Comparison of ENCODE assay signal across 9 mouse cellular contexts in the genomic region with DNA sequence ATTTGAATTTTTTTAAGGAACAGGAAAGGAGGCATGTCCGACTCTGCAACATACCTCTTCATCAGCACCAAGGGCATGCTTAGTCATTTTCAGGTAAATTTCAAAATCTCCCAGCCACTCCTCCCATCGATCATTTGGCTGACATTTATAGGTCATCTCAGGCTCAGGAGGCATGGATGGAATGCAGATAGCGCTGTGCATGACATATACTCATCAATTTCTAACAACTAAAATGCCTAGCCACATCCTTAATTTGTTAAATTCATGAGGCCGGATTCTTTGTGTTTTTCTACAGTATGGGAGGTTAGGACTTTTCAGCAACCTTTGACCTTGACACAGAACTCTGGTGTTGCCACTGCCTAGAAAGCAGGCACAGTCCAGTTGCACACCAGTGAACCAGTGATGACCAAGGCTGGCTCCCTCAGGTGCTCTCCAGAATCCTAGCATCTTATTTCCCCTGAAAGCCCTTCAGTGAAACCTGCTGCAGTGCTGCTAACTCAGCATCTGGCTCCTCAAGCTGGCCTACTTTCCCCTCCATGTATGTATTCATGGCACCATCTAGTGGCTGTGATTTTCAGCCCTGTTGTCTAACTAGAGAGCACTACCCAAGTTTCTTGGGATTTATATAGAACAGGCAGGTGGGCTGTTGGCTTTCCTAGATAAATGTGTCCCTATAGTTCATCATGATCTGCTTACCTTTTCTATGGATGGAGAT. TPM values are rescaled to one million over a fixed set of nuclear protein-coding genes. Genes with fewer than 3 reads are reported as not detected.
DNase-seq lines count a peak whose midpoint lies in the region; ATAC-seq and TF ChIP-seq lines count a peak whose summit lies in the region.
"Had no signal": no experiment of that assay in that cellular context is flagged by ENCODE, and none has a peak within 500 bp of the region (broad histone marks: within the 10 kb centered on the region; RNA-seq: fewer than 3 reads in every experiment).

No protein-coding gene starts in this region.

- H3K36me3 ChIP-seq in ES-Bruce4 (ENCODE audit: control insufficient read depth, insufficient read depth, low read length, poor library complexity, severe bottlenecking), result no peaks in the 10 kb centered on the region
- no peaks in the 10 kb centered on the region for H3K36me3 ChIP-seq in hindbrain, embryonic 10.5 days
- no peaks in the 10 kb centered on the region for H3K36me3 ChIP-seq in neural tube, embryonic 12.5 days
- H3K36me3 ChIP-seq: embryonic facial prominence, embryonic 15.5 days had no signal

- H3K4me2 ChIP-seq in neural tube, embryonic 12.5 days (replicated peaks), result no peak overlapping the region
- H3K4me2 ChIP-seq: embryonic facial prominence, embryonic 15.5 days had no signal

- WGBS in hindbrain, embryonic 10.5 days, result 85% methylated on average over 4 of the region's 4 CpGs
- 81% methylated on average over 4 of the region's 4 CpGs for WGBS in neural tube, embryonic 12.5 days

- H3K4me3 ChIP-seq in ES-Bruce4 (ENCODE audit: low read depth, low read length), result no peak overlapping the region
- H3K4me3 ChIP-seq in hindbrain, embryonic 10.5 days, result no peak overlapping the region
- H3K4me3 ChIP-seq in neural tube, embryonic 12.5 days, result no peak overlapping the region
- H3K4me3 ChIP-seq: embryonic facial prominence, embryonic 15.5 days had no signal

- DNase-seq in R1 (ENCODE audit: low read depth, low spot score), result peak; percentile 29
- DNase-seq in cerebellum, postnatal 4 days (ENCODE audit: low spot score in 2 of 2), result peak; percentile 25 to 46
- peak; percentile 18 for DNase-seq in hindbrain, embryonic 10.5 days (ENCODE audit: low spot score)
- peak; percentile 55 to 75 for DNase-seq in layer of hippocampus, postnatal 14 days (ENCODE audit: low spot score in 2 of 2)
- DNase-seq in ovary, postnatal 36 days (ENCODE audit: low spot score), result no peak

- no peak for TF ChIP-seq POLR2A in ES-Bruce4 (IDR thresholded peaks at IDR 0.05; ENCODE audit: insufficient read depth, low read length)

- peak; percentile 22 for TF ChIP-seq CTCF in ES-Bruce4 (IDR thresholded peaks at IDR 0.05; ENCODE audit: low read depth, low read length)

- ATAC-seq in neural tube, embryonic 12.5 days (ENCODE audit: low FRiP score, low read depth), result peak; percentile 82

- no peaks in the 10 kb centered on the region; the same call in 1 of the 2 replicates for H3K27me3 ChIP-seq in ES-Bruce4 (ENCODE audit: control insufficient read depth, insufficient read depth, low read length, poor library complexity, severe bottlenecking)
- H3K27me3 ChIP-seq in hindbrain, embryonic 10.5 days (ENCODE audit: insufficient read depth, poor library complexity, severe bottlenecking), result no peaks in the 10 kb centered on the region
- H3K27me3 ChIP-seq in neural tube, embryonic 12.5 days (replicated peaks), result no peaks in the 10 kb centered on the region
- H3K27me3 ChIP-seq: embryonic facial prominence, embryonic 15.5 days had no signal

- no peak overlapping the region for H3K9ac ChIP-seq in ES-Bruce4 (ENCODE audit: low read depth, poor library complexity, severe bottlenecking)
- no peak overlapping the region for H3K9ac ChIP-seq in neural tube, embryonic 12.5 days
- H3K9ac ChIP-seq: embryonic facial prominence, embryonic 15.5 days had no signal

- no peaks in the 10 kb centered on the region for H3K4me1 ChIP-seq in ES-Bruce4 (ENCODE audit: control insufficient read depth, insufficient read depth, low read length)
- no peaks in the 10 kb centered on the region for H3K4me1 ChIP-seq in hindbrain, embryonic 10.5 days (replicated peaks)
- no peaks in the 10 kb centered on the region for H3K4me1 ChIP-seq in neural tube, embryonic 12.5 days
- H3K4me1 ChIP-seq: embryonic facial prominence, embryonic 15.5 days had no signal

- no peaks in the 10 kb centered on the region for H3K9me3 ChIP-seq in ES-Bruce4 (replicated peaks; ENCODE audit: control insufficient read depth, insufficient read depth, low read length, poor library complexity, severe bottlenecking)
- H3K9me3 ChIP-seq in hindbrain, embryonic 10.5 days, result no peaks in the 10 kb centered on the region
- no peaks in the 10 kb centered on the region for H3K9me3 ChIP-seq in neural tube, embryonic 12.5 days
- H3K9me3 ChIP-seq: embryonic facial prominence, embryonic 15.5 days had no signal

- no peak overlapping the region for H3K27ac ChIP-seq in ES-Bruce4 (ENCODE audit: insufficient read depth, low read length)
- no peak overlapping the region for H3K27ac ChIP-seq in hindbrain, embryonic 10.5 days
- H3K27ac ChIP-seq in neural tube, embryonic 12.5 days, result no peak overlapping the region
- H3K27ac ChIP-seq: embryonic facial prominence, embryonic 15.5 days; macrophage had no signal

- TF ChIP-seq EP300 in ES-Bruce4 (IDR thresholded peaks at IDR 0.05; ENCODE audit: insufficient read depth, low read depth, low read length), result no peak

RNA-seq across cellular contexts. Expression of gene Gabra5, which starts 35.9 kb away (rescaled TPM):
- polyA plus RNA-seq in ES-Bruce4 (2011; ENCODE audit: insufficient read depth, insufficient read length, low read depth, missing spikeins), result 0.30 TPM in 1 of 2 replicates, not detected in the other
- 0.27 and 0.46 TPM in 2 replicates for polyA plus RNA-seq in hindbrain, embryonic 10.5 days (2016; fragmentation: Nextera tagmentation; extraction: Ambion mirVana)
- total RNA-seq in layer of hippocampus, postnatal 14 days (2021), result 100 to 1,000 TPM; 214 to 219 TPM
- 2.1 and 3.3 TPM in 2 replicates for polyA plus RNA-seq in neural tube, embryonic 12.5 days (2016; fragmentation: Nextera tagmentation; extraction: Ambion mirVana)
- polyA plus RNA-seq: macrophage had no signal

RNA-seq across cellular contexts. Expression of gene Gabrb3, which starts 54.5 kb away (rescaled TPM):
- 8.5 and 12.4 TPM in 2 replicates for polyA plus RNA-seq in ES-Bruce4 (2011; ENCODE audit: insufficient read depth, insufficient read length, low read depth, missing spikeins)
- polyA plus RNA-seq in hindbrain, embryonic 10.5 days (2016; fragmentation: Nextera tagmentation; extraction: Ambion mirVana), result 5.1 and 7.0 TPM in 2 replicates
- total RNA-seq in layer of hippocampus, postnatal 14 days (2021), result 100 to 1,000 TPM; 254 to 269 TPM
- polyA plus RNA-seq in neural tube, embryonic 12.5 days (2016; fragmentation: Nextera tagmentation; extraction: Ambion mirVana), result 17.1 and 22.8 TPM in 2 replicates
- polyA plus RNA-seq: macrophage had no signal
